Mouse (Mus musculus) testis, adult 2 months (tissue): ENCODE measurements around the gene Capn10.

Source experiments
- CTCF ChIP-seq: fragments of 200-500 bp; IDR thresholded peaks from 2 replicates; pipeline ENCODE4 v1.5.1; 2012; ENCODE audit warnings: low read depth, mild to moderate bottlenecking, inconsistent platforms, low read length, moderate library complexity; ENCODE audit not compliant: control insufficient read depth, insufficient read depth, insufficient replicate concordance
- POLR2A ChIP-seq: fragments of 200-500 bp; IDR thresholded peaks from 2 replicates; pipeline ENCODE4 v1.6.1; 2012; ENCODE audit warnings: low read depth, mild to moderate bottlenecking, inconsistent platforms, low read length, moderate library complexity; ENCODE audit not compliant: control insufficient read depth

- TF ChIP-seq POLR2A (peak; percentile 40; the same call in 1 of the 2 replicates), CTCF (no peak)
Observed at GRCm38 (mm10) chr1:92902786-92903185, 31.4 kb upstream of the Capn10 start, which contains the start of gene Ankmy1.
